Comparison of ENCODE assay signal across 21 mouse cellular contexts in genomic region chr12:99000310-99000709, GRCm38 (mm10).
"Had no signal": no experiment of that assay in that cellular context is flagged by ENCODE, and none has a peak within 500 bp of the region (broad histone marks: within the 10 kb centered on the region; RNA-seq: fewer than 3 reads in every experiment).

No protein-coding gene starts in this region.

- H3K27me3 ChIP-seq: kidney, embryonic 15.5 days; liver, embryonic 15.5 days; lung, embryonic 15.5 days; midbrain, embryonic 13.5 days; neural tube, embryonic 13.5 days had no signal

- H3K4me3 ChIP-seq: kidney, embryonic 15.5 days; left cerebral cortex, adult 2 months; liver, embryonic 15.5 days; lung, embryonic 15.5 days; midbrain, embryonic 13.5 days; myocyte; neural tube, embryonic 13.5 days had no signal

- DNase-seq: kidney, adult 2 months; kidney, postnatal 10 days; kidney, postnatal 4 days; layer of hippocampus, adult 9-11 months; layer of hippocampus, postnatal 36 days; lung, adult 18-20 months; lung, postnatal 10 days; lung, postnatal 36 days; retina, postnatal 1 day; right cerebral cortex, postnatal 25 days; thymus, adult 18-20 months; thymus, postnatal 36 days had no signal

- H3K27ac ChIP-seq: kidney, embryonic 15.5 days; left cerebral cortex, adult 2 months; liver, embryonic 15.5 days; lung, embryonic 15.5 days; midbrain, embryonic 13.5 days; neural tube, embryonic 13.5 days had no signal

- H3K36me3 ChIP-seq: kidney, embryonic 15.5 days; liver, embryonic 15.5 days; lung, embryonic 15.5 days; midbrain, embryonic 13.5 days; neural tube, embryonic 13.5 days had no signal

- ATAC-seq: intestine, postnatal 0 days; midbrain, embryonic 13.5 days; midbrain, embryonic 16.5 days had no signal

- H3K9me3 ChIP-seq: kidney, embryonic 15.5 days; liver, embryonic 15.5 days; lung, embryonic 15.5 days; midbrain, embryonic 13.5 days; neural tube, embryonic 13.5 days had no signal

- H3K9ac ChIP-seq: kidney, embryonic 15.5 days; liver, embryonic 15.5 days; lung, embryonic 15.5 days; midbrain, embryonic 13.5 days; neural tube, embryonic 13.5 days had no signal

- H3K4me1 ChIP-seq: kidney, embryonic 15.5 days; lung, embryonic 15.5 days had no signal
